Mouse (Mus musculus) urinary bladder, postnatal 4 days (tissue): ENCODE measurements around the gene Uchl1.

Experiments used
- DNase-seq, 2 experiments: peaks; one replicate each; pipeline ENCODE4 v3.0.0; 2021 to 2022; ENCODE audit warnings: low spot score in 2 of 2

Gene Uchl1

GRCm38 (mm10) chr5:66710445-66711019 lies 34.6 kb downstream of the Uchl1 start:
- DNase-seq, result no peak

- no peak for DNase-seq
Measured at GRCm38 (mm10) chr5:66712801-66713200, 36.9 kb downstream of the Uchl1 start.

- DNase-seq, result no peak
Measured at GRCm38 (mm10) chr5:66715498-66715931, 39.6 kb downstream of the Uchl1 start.

GRCm38 (mm10) chr5:66717931-66718330 lies 42.0 kb downstream of the Uchl1 start:
- DNase-seq, result no peak

GRCm38 (mm10) chr5:66718413-66718812 lies 42.5 kb downstream of the Uchl1 start:
- DNase-seq, result no peak

- DNase-seq, result no peak
Measured at GRCm38 (mm10) chr5:66718880-66719279, 43.0 kb downstream of the Uchl1 start.

- no peak for DNase-seq
Measured at GRCm38 (mm10) chr5:66720921-66721320, 45.0 kb downstream of the Uchl1 start.

- no peak for DNase-seq
Measured at GRCm38 (mm10) chr5:66722586-66722985, 46.7 kb downstream of the Uchl1 start.

GRCm38 (mm10) chr5:66723037-66723436 lies 47.1 kb downstream of the Uchl1 start:
- DNase-seq, result no peak

- no peak for DNase-seq
Measured at GRCm38 (mm10) chr5:66723626-66724025, 47.7 kb downstream of the Uchl1 start.

GRCm38 (mm10) chr5:66729306-66729705 lies 53.4 kb downstream of the Uchl1 start:
- DNase-seq, result no peak

GRCm38 (mm10) chr5:66730621-66731301 lies 54.9 kb downstream of the Uchl1 start:
- DNase-seq, result no peak

- no peak for DNase-seq
Measured at GRCm38 (mm10) chr5:66731302-66731697, 55.4 kb downstream of the Uchl1 start.

- no peak for DNase-seq
Measured at GRCm38 (mm10) chr5:66733556-66733955, 57.7 kb downstream of the Uchl1 start.
